Mouse (Mus musculus) macrophage (primary cell): Measurements from ENCODE around the gene Thsd1. TPM values are rescaled to one million over a fixed set of nuclear protein-coding genes. Genes with fewer than 3 reads are reported as not detected.
"Not testable (repeated sequence)": the region's sequence is repeated elsewhere in the genome, so short reads cannot be mapped to it uniquely, and the experiment has no call there.

Experiments
- H3K27ac ChIP-seq: fragments of 350-480 bp; formaldehyde crosslinking; 2 replicates; pipeline ENCODE4 v1.9.0; 2021
- H3K36me3 ChIP-seq: fragments of 350-480 bp; formaldehyde crosslinking; 2 replicates; pipeline ENCODE4 v1.9.0; 2021; ENCODE audit errors: inconsistent target
- H3K4me3 ChIP-seq: fragments of 350-480 bp; formaldehyde crosslinking; 2 replicates; pipeline ENCODE4 v1.9.0; 2021; ENCODE audit errors: inconsistent target
- H3K79me2 ChIP-seq: fragments of 350-480 bp; formaldehyde crosslinking; 2 replicates; pipeline ENCODE4 v1.9.0; 2021; ENCODE audit errors: inconsistent target
- WGBS: methylation state at CpG from one replicate; pipeline ENCODE4 v1.1.7; 2026; ENCODE audit warnings: inconsistent platforms; ENCODE audit not compliant: missing documents; 5-methylcytosine and 5-hydroxymethylcytosine counted together
- polyA plus RNA-seq: library from polyadenylated mRNA; stranded (reverse); fragments of 250-400 nt; gene quantifications from 3 replicates; pipeline ENCODE4 v1.2.4, GENCODE M21; 2018; ENCODE audit warnings: inconsistent platforms

Gene Thsd1
- polyA plus RNA-seq, 1 experiment from 2014 or later: 0.22 TPM

- H3K4me3 ChIP-seq, H3K27ac ChIP-seq, H3K79me2 ChIP-seq, H3K36me3 ChIP-seq: not testable (repeated sequence)
- WGBS: 82% methylated on average over 8 of the region's 9 CpGs
Observed at GRCm38 (mm10) chr8:22304045-22304444, 76.9 kb downstream of the Thsd1 start.

GRCm38 (mm10) chr8:22306999-22307398 is 79.9 kb downstream of the Thsd1 start:
- H3K27ac ChIP-seq: no peak overlapping the region
- 33% methylated on average over 9 of the region's 10 CpGs for WGBS
- H3K4me3 ChIP-seq: no peak overlapping the region
- H3K36me3 ChIP-seq: no peaks in the 10 kb centered on the region
- H3K79me2 ChIP-seq: no peaks in the 10 kb centered on the region

Other genes starting within 250 kb of the Thsd1 start
- not detected in 3 replicates for gene Atp7b, start 167.0 kb upstream of the Thsd1 start, polyA plus RNA-seq
- gene Alg11, start 166.6 kb upstream of the Thsd1 start, polyA plus RNA-seq: 7.6 to 11.5 TPM (median 10.9 TPM) in 3 replicates
- not detected in 3 replicates for gene Nek5, start 102.3 kb upstream of the Thsd1 start, polyA plus RNA-seq
- gene Nek3, start 60.9 kb upstream of the Thsd1 start, polyA plus RNA-seq: 0.77 to 1.0 TPM (median 0.79 TPM) in 3 replicates
- 0.34 to 3.3 TPM (median 2.6 TPM) in 3 replicates for gene Ckap2, start 41.5 kb upstream of the Thsd1 start, polyA plus RNA-seq
- 18.8 to 27.6 TPM (median 20.9 TPM) in 3 replicates for gene Vps36, start 34.5 kb upstream of the Thsd1 start, polyA plus RNA-seq
- not detected in 3 replicates for gene Tpte, start 56.1 kb downstream of the Thsd1 start, polyA plus RNA-seq
- gene Slc25a15, start 171.3 kb downstream of the Thsd1 start, polyA plus RNA-seq: 3.6 to 8.9 TPM (median 4.3 TPM) in 3 replicates
- 13.7 to 20.2 TPM (median 18.1 TPM) in 3 replicates for gene Mrps31, start 184.0 kb downstream of the Thsd1 start, polyA plus RNA-seq